Mouse (Mus musculus): Measurements from ENCODE around the gene Pcp4l1. TPM values are rescaled to one million over a fixed set of nuclear protein-coding genes. Genes with fewer than 3 reads are reported as not detected.

The Pcp4l1 gene
- total and polyA plus RNA-seq, 3 experiments, result not detected

- H3K79me2 ChIP-seq (ENCODE audit: control insufficient read depth, insufficient read depth, low read length, poor library complexity), result no peaks in the 10 kb centered on the region
- no peak overlapping the region for H3K4me3 ChIP-seq (ENCODE audit: control insufficient read depth in 1 of 2, insufficient read depth in 1 of 2, low read depth in 2 of 2, low read length in 2 of 2)
- H3K27ac ChIP-seq (ENCODE audit: control insufficient read depth, low read depth, low read length), result no peak overlapping the region
- H3K9me3 ChIP-seq (replicated peaks; ENCODE audit: insufficient read depth, low read length), result no peaks in the 10 kb centered on the region
- TF ChIP-seq POLR2AphosphoS5 (IDR thresholded peaks at IDR 0.05; ENCODE audit: borderline replicate concordance, low read depth, low read length), result no peak
- TF ChIP-seq MYC (IDR thresholded peaks at IDR 0.05; ENCODE audit: low read depth, low read length), result no peak
- no peak for TF ChIP-seq ZC3H11A (IDR thresholded peaks at IDR 0.05; ENCODE audit: low read depth, low read length)
- TF ChIP-seq MAX (IDR thresholded peaks at IDR 0.05; ENCODE audit: low read length), result no peak
- no peak for TF ChIP-seq E2F4 (IDR thresholded peaks at IDR 0.05; ENCODE audit: borderline replicate concordance, low read depth, low read length)
- TF ChIP-seq NRF1 (IDR thresholded peaks at IDR 0.05; ENCODE audit: insufficient read depth, low read depth, low read length, poor library complexity, severe bottlenecking), result no peak
- no peak for TF ChIP-seq TBP (IDR thresholded peaks at IDR 0.05; ENCODE audit: low read depth, low read length)
- no peak for TF ChIP-seq RCOR1 (IDR thresholded peaks at IDR 0.05; ENCODE audit: low read depth, low read length)
- H3K36me3 ChIP-seq (ENCODE audit: control insufficient read depth in 1 of 2, insufficient read depth in 2 of 2, low read length in 2 of 2), result peaks cover 0 to 2% of the 10 kb centered on the region in 2 experiments; a peak in 1 of 4 replicates
- H3K4me1 ChIP-seq (ENCODE audit: control insufficient read depth in 1 of 2, insufficient read depth in 2 of 2, low read length in 2 of 2), result peaks cover 0 to 2% of the 10 kb centered on the region in 2 experiments; a peak in 2 of 4 replicates
- no peak for DNase-seq (ENCODE audit: low read depth, low spot score)
- H3K27me3 ChIP-seq (ENCODE audit: control insufficient read depth in 1 of 2, insufficient read depth in 2 of 2, low read length in 2 of 2), result no peaks in the 10 kb centered on the region; a peak in 1 of 4 replicates
- H3K9ac ChIP-seq (ENCODE audit: control insufficient read depth, low read depth, low read length, poor library complexity, severe bottlenecking), result no peak overlapping the region
These were observed 33.5 kb downstream of the Pcp4l1 start for GRCm38 (mm10) chr1:171162526-171162925.

GRCm38 (mm10) chr1:171159485-171159975, 36.5 kb downstream of the Pcp4l1 start:
- Histone ChIP-seq H3K9me3 (replicated peaks; ENCODE audit: insufficient read depth, low read length) (no peaks in the 10 kb centered on the region), H3K27ac (ENCODE audit: control insufficient read depth, low read depth, low read length) (no peak overlapping the region), H3K4me3 (ENCODE audit: control insufficient read depth in 1 of 2, insufficient read depth in 1 of 2, low read depth in 2 of 2, low read length in 2 of 2) (no peak overlapping the region), H3K9ac (ENCODE audit: control insufficient read depth, low read depth, low read length, poor library complexity, severe bottlenecking) (no peak overlapping the region), H3K36me3 (ENCODE audit: control insufficient read depth in 1 of 2, insufficient read depth in 2 of 2, low read length in 2 of 2) (no peaks in the 10 kb centered on the region), H3K79me2 (ENCODE audit: control insufficient read depth, insufficient read depth, low read length, poor library complexity) (no peaks in the 10 kb centered on the region), H3K4me1 (ENCODE audit: control insufficient read depth in 1 of 2, insufficient read depth in 2 of 2, low read length in 2 of 2) (peaks cover 0 to 9% of the 10 kb centered on the region in 2 experiments; a peak in 1 of 4 replicates), H3K27me3 (ENCODE audit: control insufficient read depth in 1 of 2, insufficient read depth in 2 of 2, low read length in 2 of 2) (no peaks in the 10 kb centered on the region; a peak in 1 of 4 replicates)
- no peak for DNase-seq (ENCODE audit: low read depth, low spot score)
- no peak for TF ChIP-seq EP300 (IDR thresholded peaks at IDR 0.05; ENCODE audit: low read depth in 1 of 2, low read length in 2 of 2)
- no peak for TF ChIP-seq MAX (IDR thresholded peaks at IDR 0.05; ENCODE audit: low read length)
- TF ChIP-seq NRF1 (IDR thresholded peaks at IDR 0.05; ENCODE audit: insufficient read depth, low read depth, low read length, poor library complexity, severe bottlenecking), result no peak
- TF ChIP-seq NELFE (IDR thresholded peaks at IDR 0.05; ENCODE audit: low read depth, low read length), result no peak
- no peak for TF ChIP-seq MEF2A (IDR thresholded peaks at IDR 0.05; ENCODE audit: extremely low read depth, insufficient replicate concordance, low read depth, low read length, poor library complexity, severe bottlenecking)

GRCm38 (mm10) chr1:171157965-171158364, 38.1 kb downstream of the Pcp4l1 start:
- H3K36me3 ChIP-seq (ENCODE audit: control insufficient read depth in 1 of 2, insufficient read depth in 2 of 2, low read length in 2 of 2), result no peaks in the 10 kb centered on the region
- no peak overlapping the region for H3K27ac ChIP-seq (ENCODE audit: control insufficient read depth, low read depth, low read length)
- DNase-seq (ENCODE audit: low read depth, low spot score), result no peak
- peak; percentile 87 for TF ChIP-seq TBP (IDR thresholded peaks at IDR 0.05; ENCODE audit: low read depth, low read length)
- no peak for TF ChIP-seq CHD2 (IDR thresholded peaks at IDR 0.05; ENCODE audit: low read length)
- peaks cover 0 to 9% of the 10 kb centered on the region in 2 experiments; a peak in 1 of 4 replicates for H3K4me1 ChIP-seq (ENCODE audit: control insufficient read depth in 1 of 2, insufficient read depth in 2 of 2, low read length in 2 of 2)
- no peaks in the 10 kb centered on the region for H3K9me3 ChIP-seq (replicated peaks; ENCODE audit: insufficient read depth, low read length)
- H3K4me3 ChIP-seq (ENCODE audit: control insufficient read depth in 1 of 2, insufficient read depth in 1 of 2, low read depth in 2 of 2, low read length in 2 of 2), result no peak overlapping the region
- H3K79me2 ChIP-seq (ENCODE audit: control insufficient read depth, insufficient read depth, low read length, poor library complexity), result no peaks in the 10 kb centered on the region
- H3K9ac ChIP-seq (ENCODE audit: control insufficient read depth, low read depth, low read length, poor library complexity, severe bottlenecking), result no peak overlapping the region
- no peaks in the 10 kb centered on the region; a peak in 1 of 4 replicates for H3K27me3 ChIP-seq (ENCODE audit: control insufficient read depth in 1 of 2, insufficient read depth in 2 of 2, low read length in 2 of 2)

All from MEL (cell line).